Comparison of ENCODE assay signal across 34 mouse cellular contexts in genomic region chr6:84016851-84017250, GRCm38 (mm10). TPM values are rescaled to one million over a fixed set of nuclear protein-coding genes. Genes with fewer than 3 reads are reported as not detected.
"Had no signal": no experiment of that assay in that cellular context is flagged by ENCODE, and none has a peak within 500 bp of the region (broad histone marks: within the 10 kb centered on the region; RNA-seq: fewer than 3 reads in every experiment).

No protein-coding gene starts in this region.

- DNase-seq: heart, postnatal 10 days; heart, postnatal 14 days; heart, postnatal 36 days; kidney, adult 11 months; kidney, adult 18-20 months; kidney, adult 2 months; kidney, adult 8-10 months; kidney, adult 9 months; kidney, postnatal 10 days; kidney, postnatal 14 days; kidney, postnatal 25 days; kidney, postnatal 36 days; kidney, postnatal 4 days; layer of hippocampus, adult 9-11 months; layer of hippocampus, postnatal 36 days had no signal

- H3K27me3 ChIP-seq: heart, embryonic 12.5 days; heart, embryonic 13.5 days; heart, embryonic 15.5 days; intestine, embryonic 15.5 days had no signal

- H3K27ac ChIP-seq: heart, embryonic 13.5 days; heart, embryonic 15.5 days; hindbrain, embryonic 10.5 days; hindbrain, embryonic 12.5 days; hindbrain, embryonic 13.5 days; hindbrain, embryonic 14.5 days; hindbrain, embryonic 15.5 days; hindbrain, postnatal 0 days; intestine, embryonic 15.5 days; kidney, embryonic 15.5 days; kidney, postnatal 0 days; layer of hippocampus, adult 2 months; left cerebral cortex, adult 2 months had no signal

- H3K4me2 ChIP-seq: heart, embryonic 12.5 days; heart, embryonic 13.5 days; heart, embryonic 15.5 days; hindbrain, embryonic 12.5 days; hindbrain, embryonic 13.5 days; hindbrain, embryonic 14.5 days; hindbrain, embryonic 15.5 days; intestine, embryonic 15.5 days; kidney, embryonic 15.5 days had no signal

- H3K4me3 ChIP-seq: heart, embryonic 12.5 days; heart, embryonic 13.5 days; heart, embryonic 15.5 days; hindbrain, embryonic 10.5 days; hindbrain, embryonic 12.5 days; hindbrain, embryonic 13.5 days; hindbrain, embryonic 15.5 days; intestine, embryonic 15.5 days; kidney, embryonic 15.5 days; layer of hippocampus, adult 2 months; left cerebral cortex, adult 2 months had no signal

- H3K9me3 ChIP-seq: heart, embryonic 12.5 days; heart, embryonic 13.5 days; heart, embryonic 15.5 days; hindbrain, embryonic 10.5 days; hindbrain, embryonic 12.5 days; hindbrain, embryonic 13.5 days; hindbrain, embryonic 15.5 days; intestine, embryonic 15.5 days; kidney, embryonic 15.5 days had no signal

- H3K36me3 ChIP-seq: heart, embryonic 12.5 days; heart, embryonic 13.5 days; heart, embryonic 15.5 days; hindbrain, embryonic 10.5 days; hindbrain, embryonic 12.5 days; hindbrain, embryonic 13.5 days; hindbrain, embryonic 15.5 days; intestine, embryonic 15.5 days; kidney, embryonic 15.5 days had no signal

- H3K9ac ChIP-seq: heart, embryonic 12.5 days; heart, embryonic 13.5 days; heart, embryonic 15.5 days; hindbrain, embryonic 12.5 days; hindbrain, embryonic 13.5 days; hindbrain, embryonic 14.5 days; hindbrain, embryonic 15.5 days; intestine, embryonic 15.5 days; kidney, embryonic 15.5 days had no signal

- ATAC-seq: hindbrain, embryonic 16.5 days; hindbrain, postnatal 0 days; inflammation-experienced regulatory T-cells, adult 6 months; intestine, embryonic 15.5 days; intestine, embryonic 16.5 days; intestine, postnatal 0 days had no signal

RNA-seq across cellular contexts. Expression of gene Dysf, which starts 8.5 kb away (rescaled TPM):
- total RNA-seq: hematopoietic stem cell, adult 5-6 weeks had no signal
- polyA plus RNA-seq: inflammation-experienced regulatory T-cells, adult 6 months had no signal
